ENCODE assay signal across 8 mouse cellular contexts in genomic region chr6:116004069-116004468, GRCm38 (mm10). TPM values are rescaled to one million over a fixed set of nuclear protein-coding genes. Genes with fewer than 3 reads are reported as not detected.
A peak's percentile ranks its signal among the peaks of the same experiment; 100 is the strongest.
DNase-seq lines count a peak whose midpoint lies in the region; ATAC-seq and TF ChIP-seq lines count a peak whose summit lies in the region.
"Had no signal": no experiment of that assay in that cellular context is flagged by ENCODE, and none has a peak within 500 bp of the region (broad histone marks: within the 10 kb centered on the region; RNA-seq: fewer than 3 reads in every experiment).

No protein-coding gene starts in this region.

- H3K4me1 ChIP-seq in testis, adult 2 months (ENCODE audit: control insufficient read depth, insufficient read depth, low read length): no peaks in the 10 kb centered on the region; the same call in 1 of the 2 replicates
- peaks cover 47% of the 10 kb centered on the region for H3K4me1 ChIP-seq in heart, embryonic 11.5 days (ENCODE audit: control insufficient read depth, insufficient read depth, low read length)
- H3K4me1 ChIP-seq in limb, embryonic 10.5 days: peaks cover 52% of the 10 kb centered on the region

- no peaks in the 10 kb centered on the region for H3K36me3 ChIP-seq in testis, adult 2 months (ENCODE audit: control insufficient read depth, insufficient read depth, low read length)
- H3K36me3 ChIP-seq in heart, embryonic 11.5 days (ENCODE audit: control insufficient read depth, insufficient read depth, low read length): no peaks in the 10 kb centered on the region
- no peaks in the 10 kb centered on the region for H3K36me3 ChIP-seq in limb, embryonic 10.5 days
- H3K36me3 ChIP-seq: midbrain, embryonic 13.5 days had no signal

- DNase-seq in testis, postnatal 14 days (ENCODE audit: low spot score): no peak
- peak; percentile 50 for DNase-seq in limb, embryonic 10.5 days (ENCODE audit: low spot score)
- DNase-seq in testis, postnatal 10 days (ENCODE audit: low spot score): peak; percentile 37
- DNase-seq in urinary bladder, postnatal 25 days (ENCODE audit: low spot score): no peak
- no peak for DNase-seq in layer of hippocampus, postnatal 36 days

- WGBS in heart, embryonic 11.5 days (ENCODE audit: insufficient replicate concordance): 21% methylated on average over 7 of the region's 7 CpGs
- WGBS in limb, embryonic 10.5 days: 29% methylated on average over 7 of the region's 7 CpGs

- H3K4me2 ChIP-seq in heart, embryonic 11.5 days: peak overlapping the region; percentile 32
- H3K4me2 ChIP-seq: midbrain, embryonic 13.5 days had no signal

- TF ChIP-seq CTCF in testis, adult 2 months (IDR thresholded peaks at IDR 0.05; ENCODE audit: control insufficient read depth, insufficient read depth, insufficient replicate concordance, low read depth, low read length): no peak

- H3K27ac ChIP-seq in testis, adult 2 months (ENCODE audit: control insufficient read depth, insufficient read depth, low read depth, low read length): peak overlapping the region; percentile 26; the same call in 1 of the 2 replicates
- peak overlapping the region; percentile 86 for H3K27ac ChIP-seq in heart, embryonic 11.5 days (ENCODE audit: low read depth, low read length)
- H3K27ac ChIP-seq in limb, embryonic 10.5 days: peak overlapping the region; percentile 72
- H3K27ac ChIP-seq: midbrain, embryonic 13.5 days had no signal

- peak overlapping the region; percentile 43; the same call in 1 of the 2 replicates for H3K9ac ChIP-seq in heart, embryonic 11.5 days (ENCODE audit: low read depth, low read length)
- H3K9ac ChIP-seq: midbrain, embryonic 13.5 days had no signal

- no peak overlapping the region for H3K4me3 ChIP-seq in testis, adult 2 months (ENCODE audit: control insufficient read depth, low read depth, low read length)
- no peak overlapping the region for H3K4me3 ChIP-seq in heart, embryonic 11.5 days (ENCODE audit: low read depth, low read length)
- H3K4me3 ChIP-seq in limb, embryonic 10.5 days: no peak overlapping the region
- H3K4me3 ChIP-seq: midbrain, embryonic 13.5 days had no signal

- no peaks in the 10 kb centered on the region for H3K9me3 ChIP-seq in heart, embryonic 11.5 days (replicated peaks; ENCODE audit: control insufficient read depth, low read length)
- no peaks in the 10 kb centered on the region for H3K9me3 ChIP-seq in limb, embryonic 10.5 days (replicated peaks)
- H3K9me3 ChIP-seq: midbrain, embryonic 13.5 days had no signal

- no peaks in the 10 kb centered on the region for H3K27me3 ChIP-seq in testis, adult 2 months (ENCODE audit: control insufficient read depth, insufficient read depth, low read length)
- no peaks in the 10 kb centered on the region for H3K27me3 ChIP-seq in heart, embryonic 11.5 days (ENCODE audit: control insufficient read depth, insufficient read depth, low read length)
- no peaks in the 10 kb centered on the region for H3K27me3 ChIP-seq in limb, embryonic 10.5 days (ENCODE audit: low read depth, poor library complexity, severe bottlenecking)

- ATAC-seq in heart, embryonic 11.5 days (replicated peaks; ENCODE audit: insufficient number of reproducible peaks, low FRiP score, low TSS enrichment): no peak
- ATAC-seq: midbrain, embryonic 13.5 days had no signal

- no peak for TF ChIP-seq POLR2A in testis, adult 2 months (IDR thresholded peaks at IDR 0.05; ENCODE audit: control insufficient read depth, low read depth, low read length)

RNA-seq across cellular contexts. Expression of gene Plxnd1, which starts 9.3 kb away (rescaled TPM):
- polyA plus RNA-seq in testis, adult 2 months (2012; rRNA removed): 5.7 and 6.1 TPM in 2 replicates
- 56.1 and 60.0 TPM in 2 replicates for polyA plus RNA-seq in heart, embryonic 11.5 days (2014; fragmentation: Nextera tagmentation; extraction: Ambion mirVana)
- polyA plus RNA-seq in limb, embryonic 10.5 days (2016; fragmentation: Nextera tagmentation; extraction: Ambion mirVana): 27.9 and 30.9 TPM in 2 replicates
- total RNA-seq in layer of hippocampus, postnatal 36 days (2021): 10 to 100 TPM; 19.6 to 22.9 TPM

RNA-seq across cellular contexts. Expression of gene H1foo, which starts 59.3 kb away (rescaled TPM):
- not detected in 2 replicates for polyA plus RNA-seq in testis, adult 2 months (2012; rRNA removed)
- not detected in 2 replicates for polyA plus RNA-seq in heart, embryonic 11.5 days (2014; fragmentation: Nextera tagmentation; extraction: Ambion mirVana)
- polyA plus RNA-seq in limb, embryonic 10.5 days (2016; fragmentation: Nextera tagmentation; extraction: Ambion mirVana): not detected in 2 replicates
- not detected for total RNA-seq in layer of hippocampus, postnatal 36 days (2021)
- polyA plus RNA-seq: midbrain, embryonic 13.5 days had no signal

Comparison
In these comparisons a context has a peak if more than half of its experiments do, and no peak if none do; other contexts are left out.
1. DNase-seq: peak in limb, embryonic 10.5 days (single experiment) and testis, postnatal 10 days (single experiment); none in testis, postnatal 14 days (single experiment), urinary bladder, postnatal 25 days (single experiment) and layer of hippocampus, postnatal 36 days (0 of 2).
2. H3K27ac ChIP-seq: peak in every context shown above with its lines; median percentile 86 in heart, embryonic 11.5 days; 72 in limb, embryonic 10.5 days; 26 in testis, adult 2 months.